Mouse (Mus musculus) embryonic facial prominence, embryonic 11.5 days (tissue): Measurements from ENCODE around the gene Ankfn1. TPM values are rescaled to one million over a fixed set of nuclear protein-coding genes. Genes with fewer than 3 reads are reported as not detected.

ENCODE experiments used
- ATAC-seq: fragments of 200-750 bp; cut with Nextera tagmentation; replicated peaks from 2 replicates; pipeline ENCODE4 v1.8.0; 2017; ENCODE audit warnings: low read depth; ENCODE audit not compliant: insufficient number of reproducible peaks, low FRiP score, low TSS enrichment
- DNase-seq: peaks from one replicate; pipeline ENCODE4 v3.0.0-alpha.2; 2015; ENCODE audit warnings: low spot score
- H3K27ac ChIP-seq: fragments of 300-500 bp; sonication (generic); replicated peaks from 2 replicates; pipeline ENCODE4 v1.5.1; 2014; ENCODE audit warnings: mild to moderate bottlenecking, low read depth, low read length, control low read depth
- H3K27me3 ChIP-seq: fragments of 300-500 bp; sonication (generic); 2 replicates; pipeline ENCODE4 v1.6.1; 2014; ENCODE audit warnings: mild to moderate bottlenecking, low read length, moderate library complexity, mixed read lengths; ENCODE audit not compliant: control insufficient read depth, insufficient read depth
- H3K36me3 ChIP-seq: fragments of 300-500 bp; sonication (generic); replicated peaks from 2 replicates; pipeline ENCODE4 v1.6.1; 2014; ENCODE audit warnings: low read depth, mild to moderate bottlenecking, low read length, moderate library complexity, mixed read lengths; ENCODE audit not compliant: control insufficient read depth, insufficient read depth
- H3K4me1 ChIP-seq: fragments of 300-500 bp; sonication (generic); 2 replicates; pipeline ENCODE4 v1.6.1; 2014; ENCODE audit warnings: low read length, mixed read lengths; ENCODE audit not compliant: control insufficient read depth, insufficient read depth
- H3K4me2 ChIP-seq: fragments of 300-500 bp; sonication (generic); 2 replicates; pipeline ENCODE4 v1.6.1; 2014; ENCODE audit warnings: low read depth, mild to moderate bottlenecking, control low read depth, low read length, moderate library complexity
- H3K4me3 ChIP-seq: fragments of 300-500 bp; sonication (generic); 2 replicates; pipeline ENCODE4 v1.5.1; 2014; ENCODE audit warnings: low read depth, low read length, control low read depth
- H3K9ac ChIP-seq: fragments of 300-500 bp; sonication (generic); replicated peaks from 2 replicates; pipeline ENCODE4 v1.6.1; 2014; ENCODE audit warnings: mild to moderate bottlenecking, control low read depth, low read length
- H3K9me3 ChIP-seq: fragments of 300-500 bp; sonication (generic); replicated peaks from 2 replicates; pipeline ENCODE4 v1.6.1; 2016; ENCODE audit warnings: mild to moderate bottlenecking, low read length, inconsistent platforms, mixed read lengths; ENCODE audit not compliant: control insufficient read depth
- WGBS: fragments of 180-500 bp; shearing (Covaris S2); extraction: QIAGEN DNeasy Blood & Tissue Kit; methylation state at CpG from one replicate; pipeline ENCODE4 v1.1.7; 2014; 5-methylcytosine and 5-hydroxymethylcytosine counted together
- polyA plus RNA-seq: library from polyadenylated mRNA; unstranded; fragments of >200 nt; fragmentation: Nextera tagmentation; extraction: Ambion mirVana; gene quantifications from 2 replicates; pipeline ENCODE4 v1.2.1, GENCODE M21; 2014

The Ankfn1 gene
- polyA plus RNA-seq, 1 experiment from 2014 or later: 0.48 TPM

- no peaks in the 10 kb centered on the region for H3K9me3 ChIP-seq
- H3K4me1 ChIP-seq: no peaks in the 10 kb centered on the region
- 71% methylated on average over 6 of the region's 6 CpGs for WGBS
- H3K9ac ChIP-seq: no peak overlapping the region
- no peak overlapping the region for H3K27ac ChIP-seq
- H3K4me2 ChIP-seq: no peak overlapping the region
- DNase-seq (no peak), ATAC-seq (no peak)
- no peaks in the 10 kb centered on the region for H3K36me3 ChIP-seq
- no peak overlapping the region for H3K4me3 ChIP-seq
- no peaks in the 10 kb centered on the region for H3K27me3 ChIP-seq
These were observed 360.7 kb downstream of the Ankfn1 start for GRCm38 (mm10) chr11:89416769-89417168.

- DNase-seq (peak; percentile 29), ATAC-seq (no peak)
- WGBS: 69% methylated on average over 6 of the region's 6 CpGs
- Histone ChIP-seq H3K27ac (no peak overlapping the region), H3K9me3 (no peaks in the 10 kb centered on the region), H3K9ac (no peak overlapping the region), H3K36me3 (no peaks in the 10 kb centered on the region), H3K4me3 (no peak overlapping the region), H3K4me2 (no peak overlapping the region), H3K27me3 (no peaks in the 10 kb centered on the region), H3K4me1 (no peaks in the 10 kb centered on the region)
These were observed 368.7 kb downstream of the Ankfn1 start for GRCm38 (mm10) chr11:89408774-89409173.

- H3K27me3 ChIP-seq: no peaks in the 10 kb centered on the region
- H3K4me1 ChIP-seq: no peaks in the 10 kb centered on the region
- WGBS: 93% methylated on average over 1 of the region's 1 CpGs
- no peak overlapping the region for H3K9ac ChIP-seq
- peak; percentile 9 for DNase-seq
- H3K4me2 ChIP-seq: no peak overlapping the region
- no peak overlapping the region for H3K4me3 ChIP-seq
- H3K36me3 ChIP-seq: no peaks in the 10 kb centered on the region
- H3K27ac ChIP-seq: no peak overlapping the region
- no peaks in the 10 kb centered on the region for H3K9me3 ChIP-seq
- no peak for ATAC-seq
These were observed 373.0 kb downstream of the Ankfn1 start for GRCm38 (mm10) chr11:89404489-89404888.

DNA sequence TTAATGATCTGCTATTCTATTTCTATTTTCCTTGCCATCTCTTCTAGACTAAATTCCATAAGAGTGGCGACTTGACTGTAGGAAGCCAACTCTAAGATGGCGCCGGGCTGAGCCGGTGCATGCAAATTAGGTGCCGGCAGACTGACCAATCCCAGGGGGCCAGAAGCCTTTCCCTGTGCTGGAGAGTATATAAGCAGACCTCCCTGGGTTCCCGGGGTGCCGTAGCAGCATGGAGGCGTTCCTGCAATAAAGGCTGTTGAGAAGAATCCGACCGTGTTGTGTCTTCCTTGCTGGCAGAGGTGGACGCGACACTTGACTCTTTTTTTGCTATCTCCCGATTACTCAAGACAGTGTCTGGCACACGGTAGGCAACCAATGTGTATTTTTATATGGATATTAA lies 374.0 kb downstream of the Ankfn1 start:
- H3K27me3 ChIP-seq: no peaks in the 10 kb centered on the region
- no peaks in the 10 kb centered on the region for H3K4me1 ChIP-seq
- no peak for ATAC-seq
- no peak overlapping the region for H3K27ac ChIP-seq
- H3K9ac ChIP-seq: no peak overlapping the region
- no peaks in the 10 kb centered on the region for H3K9me3 ChIP-seq
- 95% methylated on average over 14 of the region's 14 CpGs for WGBS
- no peak overlapping the region for H3K4me2 ChIP-seq
- H3K4me3 ChIP-seq: no peak overlapping the region
- no peak for DNase-seq
- H3K36me3 ChIP-seq: no peaks in the 10 kb centered on the region

GRCm38 (mm10) chr11:89388851-89389250 lies 388.6 kb downstream of the Ankfn1 start:
- no peak overlapping the region for H3K9ac ChIP-seq
- H3K9me3 ChIP-seq: no peaks in the 10 kb centered on the region
- no peak for ATAC-seq
- H3K27ac ChIP-seq: no peak overlapping the region
- no peaks in the 10 kb centered on the region for H3K4me1 ChIP-seq
- DNase-seq: no peak
- H3K4me2 ChIP-seq: no peak overlapping the region
- H3K4me3 ChIP-seq: no peak overlapping the region
- no peaks in the 10 kb centered on the region for H3K27me3 ChIP-seq
- no peaks in the 10 kb centered on the region for H3K36me3 ChIP-seq
- WGBS: 75% methylated on average over 2 of the region's 2 CpGs

GRCm38 (mm10) chr11:89382634-89383009 lies 394.8 kb downstream of the Ankfn1 start:
- Histone ChIP-seq H3K27me3 (no peaks in the 10 kb centered on the region), H3K36me3 (no peaks in the 10 kb centered on the region), H3K4me3 (no peak overlapping the region), H3K27ac (no peak overlapping the region), H3K4me1 (no peaks in the 10 kb centered on the region), H3K9ac (no peak overlapping the region), H3K4me2 (no peak overlapping the region), H3K9me3 (no peaks in the 10 kb centered on the region)
- 67% methylated on average over 2 of the region's 2 CpGs for WGBS
- ATAC-seq (no peak), DNase-seq (peak; percentile 41)

DNA sequence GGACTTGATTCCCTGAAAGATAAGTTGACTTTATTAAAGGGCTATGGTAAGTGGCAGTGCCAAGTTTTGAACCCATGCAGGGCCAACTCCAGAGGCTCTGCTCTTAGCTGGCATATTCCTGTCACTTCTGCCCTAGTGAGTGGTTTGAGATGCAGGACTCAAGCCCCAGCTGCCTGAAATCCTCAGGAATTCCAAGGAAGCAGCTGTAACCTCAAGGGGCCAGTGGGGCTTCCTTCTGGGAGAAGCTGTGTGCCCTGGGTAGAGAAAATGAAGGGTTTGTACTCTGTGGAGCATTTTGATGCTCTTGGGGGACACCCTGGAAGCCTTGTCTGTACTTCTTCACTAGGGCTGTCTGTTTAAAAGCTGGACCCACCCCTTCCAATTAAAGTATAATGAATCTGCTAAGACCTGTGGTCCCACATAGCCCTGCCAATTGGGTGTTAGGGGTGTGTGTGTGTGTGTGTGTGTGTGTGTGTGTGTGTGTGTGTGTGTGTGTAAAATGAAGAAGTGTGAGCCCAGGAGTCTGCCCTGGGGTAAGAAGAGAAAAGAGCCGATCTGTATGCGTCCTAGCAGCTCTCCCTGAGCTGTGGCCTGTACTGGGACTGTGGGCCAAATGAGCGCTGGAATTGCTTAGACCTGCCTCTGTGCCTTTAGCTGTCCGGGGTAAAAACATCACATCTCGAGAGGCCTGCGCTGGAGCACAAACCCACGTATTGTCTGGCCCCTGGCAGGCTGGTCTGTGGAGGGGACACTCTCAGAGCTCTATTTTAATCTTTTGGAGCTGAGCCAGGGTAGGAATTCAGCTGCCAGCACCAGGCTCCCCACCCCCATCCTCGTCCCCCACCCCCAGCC lies 395.4 kb downstream of the Ankfn1 start:
- ATAC-seq (peak; percentile 81), DNase-seq (peak; percentile 62)
- H3K36me3 ChIP-seq: no peaks in the 10 kb centered on the region
- no peak overlapping the region for H3K9ac ChIP-seq
- H3K27ac ChIP-seq: peak overlapping the region; percentile 28; the same call in 1 of the 2 replicates
- no peak overlapping the region for H3K4me3 ChIP-seq
- no peak overlapping the region; the same call in 1 of the 2 replicates for H3K4me2 ChIP-seq
- H3K9me3 ChIP-seq: no peaks in the 10 kb centered on the region
- H3K4me1 ChIP-seq: no peaks in the 10 kb centered on the region
- H3K27me3 ChIP-seq: no peaks in the 10 kb centered on the region
- WGBS: 12% methylated on average over 8 of the region's 8 CpGs

GRCm38 (mm10) chr11:89370941-89371340 lies 406.5 kb downstream of the Ankfn1 start:
- ATAC-seq (no peak), DNase-seq (no peak)
- 84% methylated on average over 14 of the region's 14 CpGs for WGBS
- H3K4me2 ChIP-seq: no peak overlapping the region
- H3K4me3 ChIP-seq: no peak overlapping the region
- no peak overlapping the region for H3K9ac ChIP-seq
- no peak overlapping the region for H3K27ac ChIP-seq
- no peaks in the 10 kb centered on the region for H3K4me1 ChIP-seq
- H3K9me3 ChIP-seq: no peaks in the 10 kb centered on the region
- no peaks in the 10 kb centered on the region for H3K27me3 ChIP-seq
- no peaks in the 10 kb centered on the region for H3K36me3 ChIP-seq
